Mouse (Mus musculus): ENCODE results near the gene Gm10570. TPM values are rescaled to one million over a fixed set of nuclear protein-coding genes. Genes with fewer than 3 reads are reported as not detected.

Gene Gm10570
- polyA plus RNA-seq, 1 experiment from 2014 or later = 0.98 TPM

GRCm38 (mm10) chr4:130270089-130270488 is 38.4 kb downstream of the Gm10570 start:
- no peak for ATAC-seq (replicated peaks; ENCODE audit: insufficient number of reproducible peaks, insufficient read depth, low FRiP score, low read depth)
- H3K4me2 ChIP-seq = no peak overlapping the region
- no peak overlapping the region for H3K4me3 ChIP-seq
- 60% methylated on average over 8 of the region's 8 CpGs for WGBS
- H3K9ac ChIP-seq = no peak overlapping the region
- no peaks in the 10 kb centered on the region for H3K36me3 ChIP-seq
- no peaks in the 10 kb centered on the region for H3K9me3 ChIP-seq (replicated peaks)
- peaks cover 47% of the 10 kb centered on the region for H3K27me3 ChIP-seq
- no peak overlapping the region for H3K27ac ChIP-seq
- peaks cover 14% of the 10 kb centered on the region for H3K4me1 ChIP-seq (replicated peaks)

GRCm38 (mm10) chr4:130268736-130269135 is 39.7 kb downstream of the Gm10570 start:
- no peak for ATAC-seq (replicated peaks; ENCODE audit: insufficient number of reproducible peaks, insufficient read depth, low FRiP score, low read depth)
- Histone ChIP-seq H3K4me2 (no peak overlapping the region), H3K27ac (no peak overlapping the region), H3K4me3 (no peak overlapping the region), H3K9me3 (replicated peaks) (no peaks in the 10 kb centered on the region), H3K27me3 (peaks cover 46% of the 10 kb centered on the region), H3K4me1 (replicated peaks) (peaks cover 4% of the 10 kb centered on the region), H3K9ac (no peak overlapping the region), H3K36me3 (no peaks in the 10 kb centered on the region)
- 85% methylated on average over 10 of the region's 10 CpGs for WGBS

- no peak overlapping the region for H3K4me3 ChIP-seq
- H3K27ac ChIP-seq = no peak overlapping the region
- no peak for ATAC-seq (replicated peaks; ENCODE audit: insufficient number of reproducible peaks, insufficient read depth, low FRiP score, low read depth)
- 74% methylated on average over 7 of the region's 7 CpGs for WGBS
- H3K9ac ChIP-seq = no peak overlapping the region
- peaks cover 2% of the 10 kb centered on the region; the same call in 1 of the 2 replicates for H3K4me1 ChIP-seq (replicated peaks)
- H3K27me3 ChIP-seq = peaks cover 37% of the 10 kb centered on the region
- no peak overlapping the region for H3K4me2 ChIP-seq
- no peaks in the 10 kb centered on the region for H3K9me3 ChIP-seq (replicated peaks)
- H3K36me3 ChIP-seq = no peaks in the 10 kb centered on the region
Measured at GRCm38 (mm10) chr4:130267069-130267468, 41.4 kb downstream of the Gm10570 start.

- Histone ChIP-seq H3K36me3 (no peaks in the 10 kb centered on the region), H3K4me3 (no peak overlapping the region), H3K27ac (no peak overlapping the region), H3K4me1 (replicated peaks) (peaks cover 2% of the 10 kb centered on the region; the same call in 1 of the 2 replicates), H3K9me3 (replicated peaks) (no peaks in the 10 kb centered on the region), H3K27me3 (peaks cover 32% of the 10 kb centered on the region), H3K9ac (no peak overlapping the region), H3K4me2 (no peak overlapping the region)
- 63% methylated on average over 9 of the region's 9 CpGs for WGBS
- no peak for ATAC-seq (replicated peaks; ENCODE audit: insufficient number of reproducible peaks, insufficient read depth, low FRiP score, low read depth)
Measured at GRCm38 (mm10) chr4:130266601-130267000, 41.9 kb downstream of the Gm10570 start.

GRCm38 (mm10) chr4:130264698-130265349 is 43.6 kb downstream of the Gm10570 start:
- no peak overlapping the region for H3K4me3 ChIP-seq
- WGBS = 18% methylated on average over 24 of the region's 24 CpGs
- no peak for ATAC-seq (replicated peaks; ENCODE audit: insufficient number of reproducible peaks, insufficient read depth, low FRiP score, low read depth)
- H3K27me3 ChIP-seq = peaks cover 20% of the 10 kb centered on the region
- H3K36me3 ChIP-seq = no peaks in the 10 kb centered on the region
- no peaks in the 10 kb centered on the region for H3K9me3 ChIP-seq (replicated peaks)
- H3K4me1 ChIP-seq (replicated peaks) = peaks cover 2% of the 10 kb centered on the region; the same call in 1 of the 2 replicates
- no peak overlapping the region; the same call in 1 of the 2 replicates for H3K4me2 ChIP-seq
- no peak overlapping the region for H3K9ac ChIP-seq
- H3K27ac ChIP-seq = no peak overlapping the region

GRCm38 (mm10) chr4:130264131-130264530 is 44.3 kb downstream of the Gm10570 start:
- Histone ChIP-seq H3K9ac (no peak overlapping the region), H3K27ac (no peak overlapping the region), H3K27me3 (peaks cover 20% of the 10 kb centered on the region), H3K9me3 (replicated peaks) (no peaks in the 10 kb centered on the region), H3K4me3 (no peak overlapping the region), H3K4me2 (no peak overlapping the region), H3K36me3 (no peaks in the 10 kb centered on the region), H3K4me1 (replicated peaks) (peaks cover 2% of the 10 kb centered on the region; the same call in 1 of the 2 replicates)
- WGBS = 31% methylated on average over 11 of the region's 11 CpGs
- no peak for ATAC-seq (replicated peaks; ENCODE audit: insufficient number of reproducible peaks, insufficient read depth, low FRiP score, low read depth)

- ATAC-seq (replicated peaks; ENCODE audit: insufficient number of reproducible peaks, insufficient read depth, low FRiP score, low read depth) = no peak
- Histone ChIP-seq H3K9me3 (replicated peaks) (no peaks in the 10 kb centered on the region), H3K9ac (no peak overlapping the region), H3K27me3 (peaks cover 20% of the 10 kb centered on the region), H3K4me3 (no peak overlapping the region), H3K36me3 (no peaks in the 10 kb centered on the region), H3K27ac (no peak overlapping the region), H3K4me1 (replicated peaks) (no peaks in the 10 kb centered on the region), H3K4me2 (no peak overlapping the region)
- WGBS = 31% methylated on average over 5 of the region's 5 CpGs
Measured at GRCm38 (mm10) chr4:130260406-130260805, 48.1 kb downstream of the Gm10570 start.

Other genes starting within 250 kb of the Gm10570 start
- gene Pef1, start 206.1 kb downstream of the Gm10570 start, polyA plus RNA-seq (2015; fragmentation: Nextera tagmentation; extraction: Ambion mirVana) = 48.9 and 63.0 TPM in 2 replicates
- gene Hcrtr1, start 169.3 kb downstream of the Gm10570 start, polyA plus RNA-seq (2015; fragmentation: Nextera tagmentation; extraction: Ambion mirVana) = 0.13 TPM in 1 of 2 replicates, not detected in the other
- gene Tinagl1, start 133.6 kb downstream of the Gm10570 start, polyA plus RNA-seq (2015; fragmentation: Nextera tagmentation; extraction: Ambion mirVana) = 52.0 and 57.2 TPM in 2 replicates
- gene Gm853, start 86.3 kb downstream of the Gm10570 start, polyA plus RNA-seq (2015; fragmentation: Nextera tagmentation; extraction: Ambion mirVana) = not detected in 2 replicates
- gene Serinc2, start 29.5 kb downstream of the Gm10570 start, polyA plus RNA-seq (2015; fragmentation: Nextera tagmentation; extraction: Ambion mirVana) = 6.3 and 11.3 TPM in 2 replicates
- 1,204 and 1,729 TPM in 2 replicates for gene Fabp3, start 79 bp downstream of the Gm10570 start, polyA plus RNA-seq (2015; fragmentation: Nextera tagmentation; extraction: Ambion mirVana)
- gene Zcchc17, start 51.3 kb upstream of the Gm10570 start, polyA plus RNA-seq (2015; fragmentation: Nextera tagmentation; extraction: Ambion mirVana) = 43.2 and 48.7 TPM in 2 replicates
- 62.7 and 81.1 TPM in 2 replicates for gene Snrnp40, start 51.5 kb upstream of the Gm10570 start, polyA plus RNA-seq (2015; fragmentation: Nextera tagmentation; extraction: Ambion mirVana)